Mouse (Mus musculus) lung, postnatal 25 days (tissue): ENCODE data around the gene Riox1.
"Not testable (repeated sequence)": the region's sequence is repeated elsewhere in the genome, so short reads cannot be mapped to it uniquely, and the experiment has no call there.

Source experiments
- DNase-seq: peaks from one replicate; pipeline ENCODE4 v3.0.0; 2022; ENCODE audit warnings: low spot score

The Riox1 gene

DNA sequence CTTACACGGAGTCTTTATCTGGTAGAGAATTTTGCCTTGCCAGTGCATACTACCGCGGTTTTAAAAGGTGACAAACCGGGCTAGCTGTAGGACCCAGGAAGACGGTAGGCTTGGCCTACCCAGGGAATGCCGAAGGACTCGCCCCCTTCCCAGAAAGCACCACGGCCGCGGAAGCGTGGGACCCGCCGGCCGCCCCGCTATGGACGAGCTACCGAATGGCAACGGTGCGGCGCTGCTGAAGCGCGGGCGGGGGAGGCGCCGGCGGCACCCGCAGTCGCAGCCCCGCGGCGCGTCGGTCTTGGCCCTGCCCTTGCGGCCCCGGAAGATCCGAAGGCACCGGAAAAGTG lies at the start of gene Riox1:
Gene Riox1, plus strand, starts transcription at position 116 of the 347 bp plus-strand sequence.
- peak; percentile 88 for DNase-seq

DNA sequence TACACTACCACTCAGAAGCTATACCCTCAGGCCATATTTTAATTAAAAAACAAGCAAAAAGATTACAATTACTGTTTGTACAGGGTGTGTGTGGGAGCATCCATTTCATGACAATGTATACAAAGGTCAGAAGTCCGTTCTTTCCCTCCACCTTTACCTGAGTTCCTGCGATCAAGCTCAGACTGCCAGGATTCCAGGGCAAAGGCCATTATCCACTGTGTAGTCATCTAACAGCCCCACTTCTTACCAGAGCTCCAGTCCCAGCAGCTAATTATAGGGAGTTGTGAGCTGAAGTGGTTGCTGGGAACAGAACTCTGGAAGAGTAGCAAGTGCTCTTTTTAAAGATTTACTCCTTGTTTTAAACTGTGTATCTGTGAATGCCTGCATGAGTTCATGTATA lies 40.0 kb upstream of the Riox1 start:
- DNase-seq: no peak

DNA sequence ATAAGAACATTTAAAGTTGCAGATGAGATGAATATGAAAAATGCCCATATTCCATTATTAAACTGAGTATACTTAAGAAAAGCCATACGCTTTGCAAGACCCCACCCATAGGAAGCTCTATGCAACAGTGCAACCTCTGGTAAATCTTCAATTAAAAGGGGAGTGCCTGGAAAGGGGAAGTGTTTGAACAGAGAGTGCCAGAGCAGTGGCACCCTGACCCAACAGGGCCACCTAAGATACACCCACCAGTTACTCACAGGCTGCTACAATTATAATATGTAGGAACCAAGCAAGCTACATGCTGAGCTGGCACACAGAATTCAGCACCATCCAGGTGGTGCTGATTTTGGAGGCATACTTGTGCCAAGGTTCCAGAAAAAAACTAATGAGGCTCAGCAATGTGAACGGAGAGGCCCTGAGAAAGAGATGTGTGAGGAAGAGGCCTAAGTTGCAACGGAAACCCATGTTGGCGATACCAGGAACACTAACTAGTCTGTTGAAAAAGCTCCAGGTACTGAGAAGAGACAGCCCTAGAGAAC lies 36.1 kb upstream of the Riox1 start:
- DNase-seq: no peak

DNA sequence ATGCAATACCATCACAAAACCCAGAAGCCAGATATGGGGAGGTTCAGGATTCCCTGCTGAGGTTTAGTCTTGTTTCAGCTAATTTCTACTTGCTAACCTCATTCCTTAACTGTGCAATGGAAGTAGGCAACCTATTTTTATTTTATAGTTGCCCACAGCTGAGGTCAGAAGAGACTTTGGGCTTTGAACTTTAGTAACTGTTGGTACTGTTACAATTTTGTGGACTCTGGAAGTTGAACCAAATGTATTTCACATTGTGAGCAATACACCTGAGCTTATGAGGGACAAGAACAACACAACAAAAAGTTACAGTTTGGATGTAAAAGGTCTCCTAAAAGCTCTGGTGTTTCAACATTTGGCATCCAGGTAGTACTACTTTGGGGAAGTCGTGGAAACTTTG lies 35.6 kb upstream of the Riox1 start:
- DNase-seq: no peak

DNA sequence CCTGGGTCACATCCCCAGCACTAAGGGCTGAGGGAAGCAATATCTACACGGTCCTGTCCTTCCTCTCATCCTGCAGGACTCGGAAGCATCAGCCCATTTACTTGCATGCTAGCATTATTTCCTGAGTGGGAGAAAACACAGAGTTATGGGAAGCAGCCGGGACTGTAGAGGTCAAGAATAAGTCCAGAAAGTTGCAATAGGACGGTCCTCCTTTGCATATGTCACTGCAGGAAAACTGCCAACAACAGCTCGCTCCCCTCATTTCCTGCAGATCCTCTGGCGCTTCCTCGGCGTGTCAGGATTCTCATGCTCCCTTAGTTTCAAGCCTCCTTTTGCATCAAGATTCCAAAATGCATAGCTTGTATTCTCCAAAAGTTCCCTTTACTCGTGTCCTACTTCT lies 33.5 kb upstream of the Riox1 start:
- DNase-seq: peak; percentile 23

DNA sequence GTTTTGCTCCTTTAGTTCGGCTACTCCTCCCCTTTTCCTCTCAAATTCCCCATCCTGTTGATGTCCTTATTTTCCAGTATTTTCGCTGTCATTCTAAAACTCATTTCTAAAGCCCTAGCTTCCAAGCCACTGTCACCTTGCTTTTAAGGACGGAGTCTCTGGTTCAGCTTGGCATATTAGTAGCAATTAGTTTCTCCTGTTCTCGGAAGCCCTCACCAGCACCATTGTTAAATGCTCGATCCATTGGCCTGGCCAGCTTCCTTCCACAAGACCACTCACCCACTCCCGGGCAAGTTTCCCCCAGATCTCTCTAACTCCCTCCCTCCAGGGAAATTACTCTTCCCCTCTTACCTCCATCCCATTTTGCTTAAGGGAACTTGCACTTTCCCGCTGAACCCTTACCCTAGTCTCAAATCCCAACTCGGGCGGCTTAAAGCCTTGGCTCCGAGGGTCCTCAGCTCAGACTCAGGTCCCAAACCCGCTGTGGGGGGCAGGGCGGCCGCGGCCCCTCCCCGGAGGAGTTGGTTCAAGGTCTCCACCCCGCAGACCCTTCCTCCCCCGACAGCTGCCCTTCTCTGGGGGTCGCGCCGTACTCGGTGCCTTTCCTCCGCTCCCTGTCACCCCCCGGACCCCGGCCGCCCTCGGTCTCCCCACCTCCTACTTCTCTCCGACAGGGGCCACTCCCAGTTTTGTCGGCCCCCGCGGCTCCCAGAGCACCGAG lies 29.5 kb upstream of the Riox1 start:
- DNase-seq: no peak

DNA sequence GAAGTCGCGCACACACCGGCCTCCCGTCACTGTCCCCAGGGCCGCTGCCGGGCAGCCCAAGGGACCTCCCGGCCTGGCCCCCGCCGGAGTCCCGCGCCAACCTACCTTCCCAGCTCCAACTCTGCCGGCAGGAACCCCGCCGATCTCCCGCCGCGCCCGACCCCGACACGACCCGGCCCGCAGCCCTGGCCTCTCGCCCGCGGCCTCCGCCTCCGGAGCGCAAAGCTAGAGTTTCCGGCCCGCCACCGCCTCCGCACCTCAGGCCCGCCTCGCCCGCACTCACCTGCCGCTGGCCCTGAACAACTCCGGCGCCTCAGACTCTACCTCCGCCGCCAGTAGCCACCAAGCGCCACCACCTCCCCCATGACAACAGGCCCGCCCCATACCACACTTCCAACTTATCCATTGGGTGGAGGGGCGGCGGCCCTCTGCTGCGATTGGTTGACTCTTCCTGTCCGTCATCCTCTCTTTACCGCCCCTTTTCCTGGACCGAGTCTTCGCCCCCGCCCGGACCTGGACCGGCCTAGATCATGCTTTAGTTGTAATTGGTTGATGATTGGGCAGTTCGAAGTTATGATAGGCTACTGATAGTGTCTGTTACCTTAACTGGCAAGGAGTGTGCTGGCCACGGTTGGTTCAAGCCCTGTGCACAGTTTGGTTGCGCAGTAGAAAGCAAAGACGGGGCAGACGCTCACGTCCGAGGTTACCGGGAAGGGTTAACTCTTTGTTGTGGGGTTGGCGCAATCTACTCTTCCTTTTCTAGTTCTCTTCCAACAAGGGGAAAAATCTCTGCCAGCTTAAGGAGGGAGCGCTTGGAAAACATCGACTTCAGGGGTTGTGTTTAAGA lies 28.6 kb upstream of the Riox1 start, which contains the start of gene Numb:
Gene Numb, minus strand, starts transcription at position 400 of the 847 bp plus-strand sequence.
- DNase-seq: peak; percentile 99

DNA sequence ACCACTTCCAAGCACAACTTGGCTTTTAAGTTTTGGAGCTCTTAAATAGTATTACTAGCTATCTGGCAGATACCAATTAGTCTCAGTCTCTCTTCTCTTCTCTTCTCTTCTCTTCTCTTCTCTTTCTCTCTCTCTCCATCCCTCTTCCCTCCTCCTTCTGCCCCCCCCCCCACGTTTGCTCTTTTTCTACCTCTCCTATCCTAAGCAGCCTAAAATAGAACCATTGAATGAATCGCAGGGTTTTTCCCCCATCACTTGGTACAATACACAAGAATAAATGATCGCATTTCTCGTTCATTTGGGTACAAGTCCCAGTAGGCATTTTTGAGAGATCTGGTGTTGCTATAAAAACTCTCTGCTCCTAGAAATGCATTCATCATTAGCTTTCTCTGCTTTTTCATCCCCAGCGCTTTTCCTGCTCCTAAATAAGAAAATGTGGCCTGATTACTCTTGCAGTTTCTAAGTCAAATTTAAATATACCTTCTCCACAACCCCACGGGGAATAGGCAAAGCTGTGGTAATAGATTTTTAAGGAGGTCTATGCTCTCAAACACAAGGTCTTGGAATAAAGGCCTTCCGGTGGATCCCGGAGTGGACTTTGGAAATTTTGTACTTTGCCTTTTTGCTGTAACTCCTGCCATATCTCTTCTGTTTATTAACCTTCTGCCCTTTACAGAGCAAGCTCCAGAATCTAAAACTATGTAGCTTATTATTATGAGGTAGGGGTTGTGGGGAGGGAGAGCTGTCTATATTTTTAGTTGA lies 27.5 kb upstream of the Riox1 start:
- no peak for DNase-seq

DNA sequence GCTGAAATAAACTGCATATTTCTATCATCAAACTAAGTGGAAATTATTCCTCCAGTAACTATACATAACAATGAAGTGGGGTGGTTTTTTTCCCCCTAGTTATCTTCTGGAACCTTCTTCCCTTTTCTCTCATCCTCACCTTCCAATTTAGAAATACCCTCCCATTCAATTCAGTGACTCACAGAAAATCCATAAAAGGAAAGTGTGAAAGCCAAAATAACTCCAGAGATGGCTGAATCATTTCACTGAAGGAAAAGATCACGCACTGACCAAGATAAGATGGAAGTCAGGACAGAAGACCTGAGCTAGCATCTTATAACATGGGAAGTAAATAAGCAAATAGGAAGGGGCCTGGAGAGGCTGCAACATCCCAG lies 26.9 kb upstream of the Riox1 start:
- DNase-seq: no peak

DNA sequence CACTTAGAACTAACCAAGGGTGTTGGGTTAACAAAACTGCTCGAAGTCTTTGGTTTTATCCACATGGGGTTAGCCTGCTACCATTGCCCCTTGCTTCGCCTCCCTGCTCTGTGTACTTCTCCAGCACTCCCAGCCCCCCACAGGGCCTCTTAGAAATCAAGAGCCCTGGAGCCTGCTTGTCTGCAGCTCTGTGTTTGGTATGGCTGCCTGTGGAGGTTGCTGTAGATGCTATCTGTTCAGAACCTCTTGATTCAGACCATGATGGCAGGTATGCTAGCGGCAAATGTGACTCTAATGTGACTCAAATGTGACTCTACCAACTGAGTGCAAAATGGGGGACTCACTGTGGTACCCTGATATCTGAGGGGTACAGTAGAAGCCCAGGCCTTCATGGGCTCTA lies 26.1 kb upstream of the Riox1 start:
- DNase-seq: no peak

DNA sequence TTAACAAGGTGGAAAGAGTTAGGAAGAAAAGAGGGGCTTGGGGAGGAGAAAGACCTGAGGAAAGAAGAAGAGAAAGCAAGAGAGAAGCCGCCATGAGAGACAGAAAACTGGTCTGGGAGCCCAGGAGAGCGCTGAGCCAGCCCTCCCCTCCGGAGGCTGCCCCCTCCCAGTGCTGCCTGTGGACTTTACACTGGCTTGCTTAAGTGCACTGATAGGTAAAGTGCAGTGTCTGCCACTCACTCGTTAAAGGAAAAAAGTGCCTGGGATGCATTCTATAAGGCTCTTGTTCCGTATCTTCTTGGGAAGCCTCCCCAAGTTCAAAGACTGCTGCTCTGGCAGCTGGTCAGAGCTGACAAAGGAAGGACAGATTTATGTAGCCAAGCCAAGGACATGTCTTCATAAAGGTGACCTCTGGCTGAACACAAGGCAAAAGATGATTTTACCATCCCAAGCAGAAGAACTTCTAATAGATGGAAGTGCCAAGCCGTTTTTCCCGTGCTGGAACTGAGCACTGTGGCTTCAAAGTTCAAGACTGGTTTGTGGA lies 25.2 kb upstream of the Riox1 start:
- DNase-seq: no peak

DNA sequence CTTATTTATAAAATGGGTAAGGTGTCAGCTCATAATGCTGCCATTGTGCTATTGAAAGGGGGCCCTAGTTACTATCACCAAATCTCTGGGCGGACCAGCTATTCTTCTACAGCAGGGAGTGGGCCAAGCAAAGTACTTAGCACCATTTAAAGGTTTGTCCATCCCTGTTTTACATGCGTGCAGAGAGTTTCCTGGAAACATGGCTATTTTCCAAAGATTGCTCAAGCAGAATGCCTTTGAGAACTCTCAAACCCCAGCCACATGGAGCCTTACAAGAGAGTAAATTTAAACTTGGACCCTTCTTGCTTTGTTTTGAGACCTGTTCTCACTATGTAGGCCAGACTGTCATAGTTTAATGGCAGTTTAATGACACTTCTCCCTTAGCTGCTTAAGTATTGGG lies 24.3 kb upstream of the Riox1 start:
- DNase-seq: peak; percentile 76

DNA sequence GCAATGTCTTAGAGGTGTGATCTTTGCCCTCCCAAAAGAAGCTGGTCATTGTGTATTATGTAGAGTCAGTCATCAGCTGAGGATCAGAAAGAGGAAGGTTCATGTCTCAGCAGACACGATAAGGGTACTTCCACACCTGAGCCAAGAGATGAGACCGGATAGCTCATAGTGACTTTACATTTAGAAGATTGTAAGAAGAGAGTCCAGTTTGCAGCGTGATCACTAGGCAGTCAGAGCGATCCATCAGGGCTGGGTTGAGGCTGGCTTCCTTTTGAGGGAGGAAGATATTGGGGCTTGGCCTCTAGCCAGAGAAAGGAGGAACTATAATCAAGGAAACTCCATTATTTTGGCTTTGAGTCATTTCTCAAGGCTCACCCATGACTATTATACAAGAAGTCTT lies 22.7 kb upstream of the Riox1 start:
- peak; percentile 60 for DNase-seq

DNA sequence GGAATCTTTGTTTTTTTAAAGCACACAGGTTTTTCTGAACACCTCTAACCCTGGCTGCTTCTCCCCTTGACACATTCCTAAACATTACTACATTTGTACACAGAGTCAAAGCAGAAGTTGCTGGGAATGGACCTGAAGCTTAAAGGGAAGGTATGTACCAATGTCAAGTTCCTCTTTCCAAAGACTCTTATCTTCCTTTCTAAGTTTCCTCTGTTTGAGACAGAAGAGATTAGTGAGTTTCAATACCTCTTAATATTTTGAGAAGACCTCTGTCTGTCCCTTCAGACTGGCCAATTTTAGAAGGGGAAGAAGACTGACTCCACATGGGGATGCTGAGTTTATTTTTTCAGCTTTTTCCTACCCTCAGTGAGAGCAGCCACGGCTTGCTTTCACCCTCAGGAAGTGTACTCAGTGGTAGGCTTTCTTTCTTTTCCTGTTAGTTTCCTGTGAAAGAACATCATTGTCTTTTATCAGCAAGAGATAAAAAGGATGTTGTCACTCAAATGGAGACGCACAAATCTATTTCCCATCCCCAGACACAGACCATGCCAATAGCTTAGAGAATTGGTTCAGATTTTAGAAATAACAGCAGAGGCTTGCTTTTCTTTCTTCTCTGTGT lies 21.1 kb upstream of the Riox1 start:
- peak; percentile 60 for DNase-seq

DNA sequence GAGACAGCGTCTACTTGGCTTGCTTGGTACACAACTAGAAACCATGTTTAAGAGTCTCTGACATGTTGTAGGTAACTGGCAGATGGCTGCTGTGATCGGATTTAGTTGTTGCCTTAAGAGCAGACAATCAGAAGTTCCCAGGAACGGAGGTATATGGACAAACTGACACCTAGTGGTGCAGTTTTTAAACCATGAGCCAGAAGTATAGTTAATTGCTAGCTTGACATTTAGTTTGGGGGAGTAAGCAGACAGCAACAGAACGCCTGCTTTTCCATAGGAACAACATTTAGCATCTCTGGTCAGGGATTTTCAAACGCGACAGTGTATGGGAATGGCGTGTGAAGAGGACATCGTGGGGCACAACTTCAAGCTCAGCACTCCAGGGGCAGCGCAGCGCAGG lies 12.8 kb upstream of the Riox1 start:
- no peak for DNase-seq

DNA sequence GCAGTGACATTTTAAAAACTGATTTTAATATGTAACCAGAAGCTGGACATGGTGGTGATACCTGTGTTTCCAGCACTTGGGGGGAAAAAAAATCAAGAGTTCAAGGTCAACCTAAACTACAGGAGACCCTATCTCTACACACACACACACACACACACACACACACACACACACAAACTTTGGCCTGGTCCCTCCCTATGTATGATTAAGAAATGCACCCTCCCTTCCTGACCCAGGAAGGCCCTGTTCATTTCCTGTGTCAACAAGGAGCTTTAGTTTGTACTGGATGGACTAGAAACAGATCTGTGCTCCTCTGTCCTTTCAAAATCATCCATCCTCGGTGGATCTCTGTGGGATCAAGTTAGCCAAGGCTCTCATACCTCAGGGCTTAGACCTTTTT lies 11.8 kb upstream of the Riox1 start:
- DNase-seq: not testable (repeated sequence)

DNA sequence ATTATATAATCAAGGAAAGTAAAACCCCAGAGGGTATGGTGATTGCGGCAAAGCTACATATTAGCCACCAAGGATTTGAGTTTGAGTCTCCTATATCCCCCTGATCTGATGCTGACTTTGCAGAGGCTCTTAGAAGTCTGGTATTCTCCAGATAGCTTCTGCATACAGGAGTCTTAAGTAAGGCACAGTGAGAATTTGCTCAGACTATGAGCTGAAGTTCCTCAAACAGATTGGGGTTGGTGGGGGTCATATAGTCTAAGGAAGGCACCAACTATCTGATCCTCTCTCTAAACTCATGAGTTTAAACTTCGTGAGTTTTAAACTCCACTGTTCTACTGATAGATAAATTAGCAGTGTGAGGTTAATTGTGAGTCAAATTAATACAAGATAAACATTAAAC lies 11.1 kb upstream of the Riox1 start:
- DNase-seq: no peak

DNA sequence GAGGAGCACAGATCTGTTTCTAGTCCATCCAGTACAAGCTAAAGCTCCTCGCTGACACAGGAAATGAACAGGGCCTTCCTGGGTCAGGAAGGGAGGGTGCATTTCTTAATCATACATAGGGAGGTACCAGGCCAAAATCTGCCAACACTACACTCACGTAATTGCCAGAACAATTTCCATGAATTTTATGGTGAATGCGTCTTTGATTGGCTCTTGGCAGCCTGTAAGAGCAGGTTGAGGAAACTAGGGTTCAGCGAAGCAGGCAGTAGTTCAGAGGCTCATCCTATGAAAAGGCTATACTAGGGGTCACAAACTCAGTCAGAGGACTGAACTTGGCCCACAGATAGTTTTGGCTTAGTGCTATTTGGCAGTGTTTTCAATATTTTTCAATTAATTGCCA lies 10.4 kb upstream of the Riox1 start:
- DNase-seq: no peak

DNA sequence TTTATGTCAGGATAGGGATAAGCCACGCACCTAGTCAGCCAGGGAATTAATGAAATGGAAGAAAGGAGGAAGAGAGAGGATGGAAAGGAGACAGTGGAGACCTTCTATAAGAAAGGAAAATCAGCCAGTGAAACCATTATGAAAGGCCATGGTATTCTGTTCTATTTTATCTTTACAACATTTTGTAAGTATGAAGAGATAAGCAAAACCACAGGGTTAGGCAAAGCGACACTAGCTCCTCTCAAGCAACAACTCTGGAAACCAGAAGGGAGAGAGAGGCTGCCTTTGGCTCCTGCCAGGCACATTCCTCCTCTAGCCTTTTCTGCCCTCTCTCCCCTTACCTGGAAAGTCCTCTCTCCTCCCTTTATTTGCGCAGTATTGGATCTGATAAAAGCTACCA lies 8.5 kb upstream of the Riox1 start:
- DNase-seq: no peak

DNA sequence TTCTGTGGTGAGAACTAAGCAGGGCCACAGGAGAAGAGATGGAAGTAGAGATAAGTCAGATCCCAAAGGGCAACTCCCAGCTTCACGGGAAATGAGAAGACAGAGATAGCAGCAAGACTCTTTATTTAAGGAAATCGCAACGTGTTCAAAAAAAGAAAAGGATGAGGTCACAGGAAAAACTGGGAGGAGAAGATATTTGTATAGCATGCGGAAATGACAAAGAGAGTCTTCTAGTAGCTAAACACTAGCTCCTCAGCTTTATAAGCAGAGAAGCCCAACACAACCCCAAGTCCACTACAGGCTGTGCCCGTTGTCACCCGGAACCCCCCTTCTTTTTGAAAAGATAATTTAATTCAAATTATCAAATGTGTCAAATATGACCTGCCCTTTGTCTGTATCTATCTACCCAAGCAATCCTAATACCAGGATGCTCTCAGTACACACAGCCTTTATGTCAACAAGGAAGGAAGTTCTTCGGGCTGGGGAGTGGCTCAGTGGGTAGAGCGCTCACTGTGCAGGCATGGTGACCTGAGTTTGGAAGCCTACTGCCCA lies 3.1 kb upstream of the Riox1 start:
- peak; percentile 81 for DNase-seq

DNA sequence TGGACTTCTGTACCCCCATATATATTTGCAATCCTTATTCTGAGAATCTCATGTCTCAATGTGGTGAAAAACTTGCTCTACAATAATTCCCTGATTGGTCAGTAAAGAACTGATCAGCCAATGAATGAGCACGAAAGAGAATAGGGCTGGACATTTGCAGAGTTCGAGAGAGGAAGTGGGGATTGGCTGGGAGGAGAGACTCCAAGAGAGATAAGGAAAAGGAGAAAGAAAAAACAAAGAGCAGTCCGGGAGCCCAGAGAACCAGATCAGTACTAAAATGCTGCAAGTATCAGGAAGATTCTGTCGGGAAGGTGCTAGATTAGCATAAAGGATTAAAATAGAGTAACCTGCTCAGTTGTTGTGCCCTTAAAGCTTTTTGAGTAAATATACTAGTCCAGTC lies 1.4 kb upstream of the Riox1 start:
- DNase-seq: no peak
